Mouse (Mus musculus) kidney, embryonic 16.5 days (tissue): Measurements from ENCODE around the gene Pdik1l. TPM values are rescaled to one million over a fixed set of nuclear protein-coding genes. Genes with fewer than 3 reads are reported as not detected.

Experiments
- ATAC-seq: fragments of 200-750 bp; cut with Nextera tagmentation; 2 replicates; pipeline ENCODE4 v1.8.0; 2017; ENCODE audit warnings: moderate TSS enrichment; ENCODE audit not compliant: low FRiP score, low TSS enrichment
- H3K27ac ChIP-seq: fragments of 300-500 bp; sonication (generic); 2 replicates; pipeline ENCODE4 v1.5.1; 2014; ENCODE audit warnings: low read length
- H3K27me3 ChIP-seq: fragments of 300-500 bp; sonication (generic); 2 replicates; pipeline ENCODE4 v1.6.1; 2014; ENCODE audit warnings: low read length, control low read depth, mixed read lengths; ENCODE audit not compliant: insufficient read depth
- H3K36me3 ChIP-seq: fragments of 300-500 bp; sonication (generic); 2 replicates; pipeline ENCODE4 v1.6.1; 2014; ENCODE audit warnings: low read length, control low read depth, mixed read lengths; ENCODE audit not compliant: insufficient read depth
- H3K4me1 ChIP-seq: fragments of 300-500 bp; sonication (generic); 2 replicates; pipeline ENCODE4 v1.6.1; 2014; ENCODE audit warnings: low read length, control low read depth, mixed read lengths; ENCODE audit not compliant: insufficient read depth
- H3K4me2 ChIP-seq: fragments of 300-500 bp; sonication (generic); replicated peaks from 2 replicates; pipeline ENCODE4 v1.6.1; 2014; ENCODE audit warnings: low read depth, low read length
- H3K4me3 ChIP-seq: fragments of 300-500 bp; sonication (generic); 2 replicates; pipeline ENCODE4 v1.5.1; 2014; ENCODE audit warnings: mild to moderate bottlenecking, low read length
- H3K9ac ChIP-seq: fragments of 300-500 bp; sonication (generic); replicated peaks from 2 replicates; pipeline ENCODE4 v1.6.1; 2014; ENCODE audit warnings: low read length
- H3K9me3 ChIP-seq: fragments of 300-500 bp; sonication (generic); 2 replicates; pipeline ENCODE4 v1.6.1; 2016; ENCODE audit warnings: low read length, control low read depth
- WGBS: fragments of 180-500 bp; shearing (Covaris S2); extraction: QIAGEN DNeasy Blood & Tissue Kit; methylation state at CpG from one replicate; pipeline ENCODE4 v1.1.7; 2014; 5-methylcytosine and 5-hydroxymethylcytosine counted together
- polyA plus RNA-seq: library from polyadenylated mRNA; unstranded; fragments of >200 nt; fragmentation: Nextera tagmentation; extraction: Ambion mirVana; gene quantifications from 2 replicates; pipeline ENCODE4 v1.2.1, GENCODE M21; 2015

Pdik1l gene
- polyA plus RNA-seq, 1 experiment from 2014 or later: 20.2 TPM

DNA sequence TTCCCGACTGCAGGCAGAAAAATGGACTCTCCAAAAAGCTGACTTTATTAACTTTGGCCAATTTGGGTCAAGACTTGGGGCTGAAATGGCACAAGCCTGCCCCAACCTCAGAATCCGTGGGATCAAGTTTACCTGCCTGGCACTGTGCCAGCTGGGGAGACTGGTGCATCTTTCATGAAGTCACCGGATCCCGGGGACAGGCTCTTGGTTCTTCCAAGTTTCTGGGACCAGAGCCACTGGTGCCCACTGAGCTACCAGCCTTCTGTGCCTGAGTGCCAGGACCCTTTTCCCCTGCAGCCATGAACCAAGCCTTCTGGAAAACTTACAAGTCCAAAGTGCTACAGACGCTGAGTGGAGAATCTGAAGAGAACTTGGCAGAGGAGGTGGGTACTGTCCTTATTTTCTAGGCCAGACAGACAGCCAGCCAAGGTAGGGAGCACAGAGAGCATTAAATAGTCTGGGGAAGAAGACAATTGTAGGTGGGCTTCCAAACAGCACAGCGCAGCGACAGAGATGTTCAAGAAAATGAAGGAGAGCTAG lies 40.9 kb downstream of the Pdik1l start, which contains the start of gene Gm30191:
Gene Gm30191, plus strand, starts transcription at position 217 of the 540 bp plus-strand sequence.
- H3K27me3 ChIP-seq: peaks cover 43% of the 10 kb centered on the region
- H3K4me2 ChIP-seq: peak within 1 kb of the TSS; percentile 95
- peak within 1 kb of the TSS; percentile 79 for H3K4me3 ChIP-seq
- peaks cover 42% of the 10 kb centered on the region for H3K4me1 ChIP-seq
- 0 out of 2 replicates have a peak, but pooled peaks cover 5% of the 10 kb centered on the region for H3K36me3 ChIP-seq
- ATAC-seq: no peak
- WGBS: 79% methylated on average over 7 of the region's 7 CpGs
- H3K27ac ChIP-seq: no peak within 1 kb of the TSS
- H3K9me3 ChIP-seq: no peaks in the 10 kb centered on the region
- H3K9ac ChIP-seq: peak within 1 kb of the TSS; percentile 81

DNA sequence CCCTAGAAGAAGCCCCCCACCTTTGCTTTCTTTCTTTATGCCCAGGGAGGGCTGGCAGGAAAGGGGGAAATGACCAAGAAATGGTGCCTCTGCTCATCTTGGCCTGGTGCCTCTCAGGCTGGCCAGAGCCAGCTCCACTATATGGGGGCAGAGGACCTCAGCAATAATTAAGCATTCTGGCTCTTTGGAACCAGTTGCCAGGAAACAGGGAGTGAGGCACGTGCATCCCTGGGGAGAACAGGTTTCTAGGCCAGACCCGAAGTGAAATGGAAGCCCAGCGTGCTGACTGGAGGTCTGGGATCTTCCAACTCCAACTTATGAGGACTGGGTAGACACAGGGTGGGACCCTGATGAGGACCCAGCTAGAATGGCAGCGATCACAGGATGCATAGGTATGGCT lies 41.4 kb downstream of the Pdik1l start:
- Histone ChIP-seq H3K27me3 (peaks cover 38% of the 10 kb centered on the region), H3K4me2 (peak overlapping the region; percentile 95), H3K36me3 (0 out of 2 replicates have a peak, but pooled peaks cover 5% of the 10 kb centered on the region), H3K9me3 (no peaks in the 10 kb centered on the region), H3K4me3 (no peak overlapping the region), H3K27ac (no peak overlapping the region), H3K9ac (no peak overlapping the region), H3K4me1 (peaks cover 36% of the 10 kb centered on the region)
- 42% methylated on average over 4 of the region's 4 CpGs for WGBS
- ATAC-seq: no peak

DNA sequence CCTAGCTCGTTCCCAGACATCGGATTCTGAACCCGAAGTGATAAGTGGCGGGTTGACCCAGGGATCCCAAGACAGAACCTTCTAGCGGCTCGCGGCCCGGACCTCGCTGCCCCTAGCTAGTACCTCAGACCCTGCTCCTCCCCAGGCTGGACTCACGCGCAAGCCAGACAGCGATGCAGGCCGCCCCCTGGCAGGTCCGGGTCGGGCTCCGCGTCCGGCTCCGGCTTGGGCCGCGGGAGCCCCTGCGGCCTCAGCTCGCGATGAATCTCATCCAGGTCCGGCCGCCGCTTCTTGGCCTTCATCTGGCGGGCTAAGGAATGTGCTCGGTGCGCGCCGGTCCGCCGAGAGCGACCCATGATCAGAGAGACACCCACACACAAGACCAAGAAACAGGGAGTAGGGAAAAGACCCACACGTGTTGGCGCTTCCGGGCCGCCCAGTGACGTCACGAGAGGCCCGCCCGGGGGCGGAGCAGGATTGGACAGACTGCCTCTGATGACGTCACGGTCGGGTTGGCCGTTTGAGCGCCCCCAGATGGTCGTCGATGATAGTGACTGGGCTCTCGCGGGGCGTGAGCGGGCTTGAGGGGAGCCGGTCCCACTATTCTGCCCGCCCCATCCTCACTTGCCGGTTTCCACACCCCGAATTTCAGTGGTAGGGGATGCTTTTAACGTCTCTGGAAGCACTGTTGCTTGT lies 42.4 kb downstream of the Pdik1l start, which contains the start of gene Zfp593:
Gene Zfp593, minus strand, starts transcription at position 445 of the 696 bp plus-strand sequence.
- peak within 1 kb of the TSS; percentile 79 for H3K4me3 ChIP-seq
- no peaks in the 10 kb centered on the region for H3K9me3 ChIP-seq
- H3K4me1 ChIP-seq: peaks cover 27% of the 10 kb centered on the region
- WGBS: under 1% methylated on average over 60 of the region's 60 CpGs
- H3K27me3 ChIP-seq: peaks cover 28% of the 10 kb centered on the region
- H3K36me3 ChIP-seq: 0 out of 2 replicates have a peak, but pooled peaks cover 5% of the 10 kb centered on the region
- no peak within 1 kb of the TSS for H3K27ac ChIP-seq
- H3K4me2 ChIP-seq: peak within 1 kb of the TSS; percentile 95
- peak within 1 kb of the TSS; percentile 81 for H3K9ac ChIP-seq
- ATAC-seq: peak; percentile 72

DNA sequence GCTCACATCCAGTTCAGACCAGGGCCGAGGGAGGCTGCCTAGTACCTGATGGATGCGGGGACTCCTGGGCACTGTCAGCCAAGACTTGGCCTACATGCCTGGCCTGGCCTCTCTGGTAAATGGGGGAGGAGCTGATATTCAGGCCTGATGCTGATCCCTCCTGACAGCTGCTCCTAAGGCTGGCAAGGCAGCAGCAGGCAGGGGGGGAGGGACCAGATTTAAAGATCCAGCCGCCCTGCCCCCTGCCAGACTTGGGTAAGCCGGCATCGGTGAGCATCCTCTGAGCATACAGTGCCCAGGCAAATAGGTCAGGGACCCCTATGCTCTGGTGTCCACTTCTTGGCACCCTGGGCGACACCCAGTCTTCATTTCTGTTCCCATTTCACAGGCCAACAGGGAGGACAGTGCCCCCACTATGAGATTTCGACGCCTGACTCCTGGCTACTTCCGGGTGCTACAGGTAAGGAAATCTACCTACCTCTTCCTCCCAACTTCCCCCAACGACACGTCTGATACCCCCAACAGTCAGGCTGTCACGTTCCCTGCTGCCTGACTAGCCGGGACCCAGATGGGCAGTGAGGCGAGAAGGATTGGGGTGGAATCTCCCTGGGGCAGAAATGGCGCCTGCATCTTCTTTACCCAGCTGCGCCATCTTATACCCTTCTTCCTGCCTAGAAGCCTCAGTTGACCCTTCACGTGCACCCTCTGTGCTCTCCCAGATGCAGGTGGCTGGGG lies 44.0 kb downstream of the Pdik1l start, which contains the start of gene E130218I03Rik:
Gene E130218I03Rik, plus strand, starts transcription at position 147 of the 735 bp plus-strand sequence.
- 91% methylated on average over 17 of the region's 17 CpGs for WGBS
- peak within 1 kb of the TSS; percentile 79; the same call in 1 of the 2 replicates for H3K4me3 ChIP-seq
- H3K9me3 ChIP-seq: no peaks in the 10 kb centered on the region
- ATAC-seq: no peak
- H3K27me3 ChIP-seq: peaks cover 18% of the 10 kb centered on the region
- H3K9ac ChIP-seq: peak within 1 kb of the TSS; percentile 81
- peaks cover 19% of the 10 kb centered on the region for H3K4me1 ChIP-seq
- H3K27ac ChIP-seq: no peak within 1 kb of the TSS
- peak within 1 kb of the TSS; percentile 95 for H3K4me2 ChIP-seq
- H3K36me3 ChIP-seq: 0 out of 2 replicates have a peak, but pooled peaks cover 5% of the 10 kb centered on the region

DNA sequence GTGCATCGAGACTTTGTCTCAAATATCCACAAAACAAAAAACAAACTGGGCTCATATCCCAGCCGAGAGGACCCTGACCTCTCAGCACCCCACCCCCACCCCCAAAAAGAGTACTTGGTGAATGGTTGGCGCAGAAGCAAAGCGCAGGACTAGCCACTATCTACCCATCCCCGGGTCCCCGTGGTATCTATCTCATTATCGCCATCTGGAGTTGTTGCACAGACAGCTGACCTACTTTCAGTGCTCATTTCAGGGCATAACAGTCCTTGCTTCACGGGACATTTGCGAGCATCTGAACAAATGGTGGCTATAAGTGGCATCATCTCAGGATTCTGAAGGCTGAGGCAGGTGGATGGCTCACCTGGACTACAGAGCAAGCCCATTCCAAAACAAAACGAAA lies 49.0 kb downstream of the Pdik1l start:
- H3K36me3 ChIP-seq: 0 out of 2 replicates have a peak, but pooled peaks cover 1% of the 10 kb centered on the region
- H3K4me3 ChIP-seq: peak overlapping the region; percentile 43
- peak overlapping the region; percentile 62 for H3K9ac ChIP-seq
- peaks cover 4% of the 10 kb centered on the region; the same call in 1 of the 2 replicates for H3K27me3 ChIP-seq
- H3K4me2 ChIP-seq: peak overlapping the region; percentile 55
- peaks cover 18% of the 10 kb centered on the region for H3K4me1 ChIP-seq
- WGBS: 9% methylated on average over 10 of the region's 10 CpGs
- no peaks in the 10 kb centered on the region for H3K9me3 ChIP-seq
- no peak overlapping the region for H3K27ac ChIP-seq
- no peak for ATAC-seq

DNA sequence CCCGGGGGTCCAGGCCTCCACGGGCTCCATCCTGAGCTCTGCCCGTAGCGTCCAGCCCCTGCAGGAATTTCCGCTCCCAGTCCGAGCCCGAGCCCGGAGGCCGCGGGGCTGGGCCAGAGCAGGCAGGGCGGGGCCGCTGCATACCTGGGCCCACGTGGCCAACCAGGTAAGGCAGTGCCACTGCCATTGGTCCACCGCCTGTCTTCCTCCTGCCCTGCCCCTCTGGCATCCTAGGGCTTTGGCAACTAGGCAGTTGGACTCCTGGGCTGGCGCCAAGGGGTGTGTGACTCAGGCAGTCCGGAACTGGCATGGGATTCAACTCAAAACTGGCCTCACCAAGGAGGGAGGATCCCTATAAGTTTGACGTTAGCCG lies 49.4 kb downstream of the Pdik1l start, which contains the start of gene Cnksr1:
Gene Cnksr1, minus strand, starts transcription at position 121 of the 373 bp plus-strand sequence.
- peak; percentile 91 for ATAC-seq
- H3K27ac ChIP-seq: peak within 1 kb of the TSS; percentile 55
- WGBS: under 1% methylated on average over 18 of the region's 18 CpGs

DNA sequence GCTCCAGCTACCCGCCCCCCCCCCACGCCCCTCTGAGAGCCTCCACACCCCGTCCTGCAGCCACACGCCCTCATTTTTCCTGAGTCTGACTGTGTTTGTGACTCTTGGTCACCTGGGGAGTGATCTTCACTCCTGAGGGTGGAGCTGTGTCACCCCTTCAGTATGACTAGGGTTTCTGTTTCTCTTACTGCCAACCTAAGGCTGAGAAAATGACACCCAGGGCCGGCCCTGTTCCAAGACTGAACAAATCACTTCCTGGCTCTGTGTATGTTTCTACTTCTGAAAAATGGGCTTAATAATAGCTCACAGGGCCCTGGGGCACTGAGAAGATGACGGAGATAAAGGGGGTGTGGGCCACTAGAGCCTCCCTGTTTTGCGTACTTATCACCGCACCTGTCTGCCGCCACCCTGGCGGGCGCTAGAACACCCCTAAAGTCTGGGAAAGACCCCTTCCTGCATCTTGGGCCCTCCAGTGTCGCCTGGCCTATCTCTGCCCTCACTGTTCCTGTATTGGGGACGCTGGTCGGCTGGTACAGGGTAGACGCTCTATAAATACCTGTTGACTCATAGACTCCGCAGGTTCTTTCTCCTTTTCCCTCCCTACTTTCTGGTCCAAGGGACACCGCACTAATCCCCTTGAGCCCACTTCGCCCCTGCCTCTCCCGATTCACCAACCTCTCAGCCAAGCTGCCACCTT lies 50.0 kb downstream of the Pdik1l start:
- H3K4me3 ChIP-seq: peak overlapping the region; percentile 43
- H3K27me3 ChIP-seq: peaks cover 4% of the 10 kb centered on the region; the same call in 1 of the 2 replicates
- peaks cover 18% of the 10 kb centered on the region for H3K4me1 ChIP-seq
- no peaks in the 10 kb centered on the region for H3K9me3 ChIP-seq
- H3K36me3 ChIP-seq: no peaks in the 10 kb centered on the region
- peak overlapping the region; percentile 55 for H3K4me2 ChIP-seq
- peak overlapping the region; percentile 62 for H3K9ac ChIP-seq
- 27% methylated on average over 19 of the region's 19 CpGs for WGBS
- peak; percentile 47 for ATAC-seq
- H3K27ac ChIP-seq: peak overlapping the region; percentile 55

More for the DNA sequence above, 49.4 kb downstream of the Pdik1l start, which contains the start of gene Cnksr1:
- H3K9ac ChIP-seq: peak within 1 kb of the TSS; percentile 62
- H3K4me1 ChIP-seq: peaks cover 18% of the 10 kb centered on the region
- peak within 1 kb of the TSS; percentile 43 for H3K4me3 ChIP-seq
- H3K9me3 ChIP-seq: no peaks in the 10 kb centered on the region
- H3K4me2 ChIP-seq: peak within 1 kb of the TSS; percentile 55
- H3K27me3 ChIP-seq: peaks cover 4% of the 10 kb centered on the region; the same call in 1 of the 2 replicates
- no peaks in the 10 kb centered on the region for H3K36me3 ChIP-seq

DNA sequence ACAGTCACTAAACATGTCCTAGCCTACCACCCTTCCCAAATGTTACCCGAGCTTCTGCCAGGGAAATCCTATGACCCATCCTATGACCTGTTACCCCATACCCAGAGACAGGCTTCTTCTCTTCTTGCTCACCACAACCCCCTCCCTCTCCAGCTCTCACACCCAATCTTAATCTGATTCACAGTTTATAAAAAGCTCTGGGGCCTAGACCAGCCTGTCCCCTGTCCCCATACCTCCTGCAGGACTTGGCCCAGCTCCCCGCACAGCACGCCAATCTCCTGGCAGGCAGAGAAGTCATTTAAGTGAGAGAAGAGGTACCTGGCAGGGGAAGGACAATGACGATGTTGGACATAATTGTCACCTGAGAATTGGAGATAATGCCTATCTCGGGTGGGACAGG lies 52.8 kb downstream of the Pdik1l start:
- Histone ChIP-seq H3K27me3 (peaks cover 4% of the 10 kb centered on the region; the same call in 1 of the 2 replicates), H3K4me3 (no peak overlapping the region), H3K36me3 (no peaks in the 10 kb centered on the region), H3K4me2 (no peak overlapping the region), H3K27ac (no peak overlapping the region), H3K9ac (no peak overlapping the region), H3K4me1 (peaks cover 18% of the 10 kb centered on the region), H3K9me3 (no peaks in the 10 kb centered on the region)
- WGBS: 77% methylated on average over 5 of the region's 5 CpGs
- ATAC-seq: no peak

DNA sequence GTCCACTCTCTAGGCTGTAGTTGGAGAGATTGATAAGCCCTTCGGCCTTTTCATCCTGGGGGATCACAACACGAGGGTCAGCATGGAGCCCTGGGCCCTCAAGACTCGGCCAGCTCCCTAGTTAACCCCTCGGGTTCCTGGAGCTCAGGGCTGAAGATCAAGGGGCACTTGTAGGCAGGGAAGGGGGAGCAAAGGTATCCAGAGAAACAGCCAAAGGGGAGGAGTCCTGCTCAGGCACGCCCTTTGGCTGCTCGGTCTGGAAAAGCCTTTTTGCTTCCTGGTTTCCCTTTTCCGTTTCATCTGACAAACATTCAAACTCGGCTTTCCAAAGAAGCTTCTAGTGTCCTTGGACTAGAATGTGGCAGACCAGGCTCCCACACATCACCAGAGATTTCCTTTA lies 57.3 kb downstream of the Pdik1l start:
- no peak overlapping the region for H3K9ac ChIP-seq
- no peak overlapping the region for H3K27ac ChIP-seq
- ATAC-seq: no peak
- H3K36me3 ChIP-seq: no peaks in the 10 kb centered on the region
- 25% methylated on average over 8 of the region's 8 CpGs for WGBS
- H3K4me3 ChIP-seq: no peak overlapping the region
- peaks cover 8% of the 10 kb centered on the region; the same call in 1 of the 2 replicates for H3K4me1 ChIP-seq
- H3K27me3 ChIP-seq: no peaks in the 10 kb centered on the region
- H3K4me2 ChIP-seq: no peak overlapping the region
- no peaks in the 10 kb centered on the region for H3K9me3 ChIP-seq
